Mouse (Mus musculus): ENCODE data around the gene Slco1a6.

The Slco1a6 gene

DNA sequence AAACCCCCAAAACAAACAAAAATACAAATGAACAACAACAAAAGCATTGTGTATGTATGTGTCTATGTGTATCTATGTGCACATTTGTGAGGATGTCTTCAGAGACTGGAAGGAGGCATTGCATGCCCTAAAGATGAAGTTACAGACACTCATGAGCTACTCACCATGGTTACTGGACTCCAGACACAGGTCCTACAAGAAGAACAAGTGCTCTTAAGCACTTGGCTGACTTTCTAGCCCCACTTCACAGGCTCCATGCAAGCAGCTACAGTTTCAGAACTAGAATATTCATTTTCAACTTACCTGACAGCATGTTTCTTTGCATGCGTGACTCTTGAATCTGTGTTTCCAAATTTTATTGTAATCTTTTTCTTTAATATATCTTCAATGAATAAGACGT lies 172.6 kb downstream of the Slco1a6 start:
- DNase-seq (ENCODE audit: low spot score), result no peak
